Mouse (Mus musculus) skeletal muscle tissue, adult 2 months (tissue): Measurements from ENCODE around the gene Gm17728.
"Not testable (repeated sequence)": the region's sequence is repeated elsewhere in the genome, so short reads cannot be mapped to it uniquely, and the experiment has no call there.

Experiments used
- DNase-seq: peaks from one replicate; pipeline ENCODE4 v3.0.0-alpha.2; 2012; ENCODE audit warnings: low read depth, low spot score

Gene Gm17728

DNA sequence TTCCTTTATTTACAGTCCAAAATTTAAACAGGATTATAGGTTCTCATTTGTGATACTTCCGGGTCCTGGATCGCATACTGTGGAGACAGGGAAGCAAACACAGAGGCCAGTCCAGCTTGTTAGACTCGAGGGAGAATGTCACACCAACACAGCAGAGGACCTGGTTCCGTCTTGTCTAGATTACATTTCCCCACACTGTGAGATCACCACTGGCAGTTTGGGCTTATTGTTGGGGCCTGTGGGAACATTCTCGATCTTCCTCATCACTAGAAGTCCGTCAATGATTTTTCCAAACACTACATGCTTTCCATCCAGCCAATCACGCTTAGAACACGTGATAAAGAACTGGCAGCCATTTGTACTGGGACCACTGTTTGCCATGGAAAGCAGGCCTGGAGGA lies at the start of gene Gm17728:
Gene Gm17728, plus strand, starts transcription at position 301 of the 400 bp plus-strand sequence.
- not testable (repeated sequence) for DNase-seq

GRCm38 (mm10) chr17:9397493-9397892 lies 24.4 kb upstream of the Gm17728 start:
- no peak for DNase-seq

DNA sequence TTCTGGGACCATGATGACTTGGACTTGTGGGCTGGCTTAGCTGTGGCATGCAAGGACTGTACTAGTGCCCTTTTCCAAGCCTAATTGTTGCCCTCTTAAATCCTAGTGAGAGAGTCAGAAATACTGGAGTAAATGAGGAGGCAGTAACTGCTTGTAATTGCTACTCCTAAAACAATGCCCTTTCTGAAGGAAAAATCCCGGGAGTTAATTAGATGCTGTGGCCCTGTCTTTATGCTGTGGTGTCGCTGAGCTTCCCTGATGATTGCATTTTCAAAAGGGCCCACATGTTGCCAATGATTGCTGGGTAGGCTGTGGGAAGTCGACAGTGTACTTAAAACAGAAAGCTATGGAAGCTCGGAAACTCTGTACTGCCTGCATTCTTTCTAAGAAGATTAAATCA lies 23.3 kb upstream of the Gm17728 start:
- DNase-seq: no peak

DNA sequence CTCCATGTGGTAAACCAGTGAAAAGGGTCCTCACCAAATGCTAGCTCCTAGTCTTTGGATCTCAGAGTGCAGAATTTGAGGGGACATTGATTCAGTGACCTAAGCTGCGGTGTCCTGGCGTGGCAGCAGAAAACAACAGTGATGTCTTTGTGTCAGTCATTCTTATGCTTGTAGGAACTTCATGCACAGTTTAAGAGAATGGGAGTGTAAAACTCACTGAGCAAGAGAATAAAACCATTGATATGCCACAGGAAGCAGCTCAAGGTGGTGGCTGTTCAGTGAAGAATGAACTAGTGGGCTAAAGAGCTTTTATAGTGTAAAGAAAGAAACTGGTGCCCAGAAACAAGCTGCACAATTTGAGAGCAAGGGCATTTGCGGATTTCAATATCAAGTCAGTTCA lies 17.9 kb upstream of the Gm17728 start:
- DNase-seq: no peak

GRCm38 (mm10) chr17:9407640-9408039 lies 14.2 kb upstream of the Gm17728 start:
- no peak for DNase-seq

GRCm38 (mm10) chr17:9419016-9419415 lies 2.8 kb upstream of the Gm17728 start:
- DNase-seq: no peak

- DNase-seq: no peak
Observed at GRCm38 (mm10) chr17:9428374-9428994, 6.6 kb downstream of the Gm17728 start.

DNA sequence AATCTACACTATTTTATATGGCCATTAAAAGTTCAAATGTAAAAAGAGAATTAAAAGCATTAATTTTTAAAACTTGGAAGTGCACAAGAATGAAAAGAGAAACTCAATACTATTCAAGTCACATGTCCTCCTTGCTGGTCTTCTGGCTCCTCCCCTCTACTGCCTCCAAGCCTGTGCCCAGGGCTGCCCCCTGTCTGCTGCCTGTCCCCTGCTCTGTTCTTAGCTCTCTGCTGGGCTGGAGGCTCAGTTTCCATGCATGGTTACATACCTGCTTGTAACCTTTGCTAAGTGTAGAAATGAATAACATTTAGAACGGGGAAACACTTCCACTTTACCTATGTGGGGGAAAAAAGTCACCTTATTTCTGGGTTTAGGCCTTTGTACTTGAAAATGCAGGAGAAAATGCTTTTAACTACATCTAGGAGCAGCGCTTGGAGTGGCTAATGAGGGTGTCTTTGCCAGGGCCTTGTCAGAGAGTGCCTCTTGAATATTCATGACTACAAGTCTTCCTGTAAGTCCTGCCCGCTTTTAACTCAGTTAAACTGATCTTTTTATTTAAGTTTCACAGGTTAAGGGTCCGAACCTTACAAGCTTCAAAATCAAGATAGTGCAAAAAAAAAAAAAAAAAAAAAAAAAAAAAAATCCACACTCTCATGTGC lies 18.3 kb downstream of the Gm17728 start:
- DNase-seq: no peak

GRCm38 (mm10) chr17:9456406-9456805 lies 34.5 kb downstream of the Gm17728 start:
- DNase-seq: no peak

DNA sequence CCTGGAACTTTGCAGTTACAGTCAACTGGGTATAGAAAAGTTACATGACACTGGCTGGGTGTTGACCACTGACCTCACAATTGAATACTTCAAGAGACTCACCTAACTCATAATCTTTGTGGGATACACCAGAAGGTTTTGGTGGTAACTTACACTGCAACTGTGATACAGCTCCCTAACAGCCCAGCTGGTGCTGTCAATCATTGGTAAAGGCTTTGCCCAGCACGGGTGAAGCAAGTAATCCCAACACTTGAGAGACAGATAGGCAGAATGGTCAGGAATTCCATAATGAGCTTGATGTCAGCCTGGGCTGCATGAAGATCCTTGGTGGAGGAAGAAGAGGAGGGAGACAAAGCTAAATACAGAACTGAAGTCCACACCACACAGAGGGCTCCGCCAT lies 39.0 kb downstream of the Gm17728 start:
- no peak for DNase-seq
